Mouse (Mus musculus) heart, embryonic 14.5 days (tissue): ENCODE measurements around the gene Tecpr1. TPM values are rescaled to one million over a fixed set of nuclear protein-coding genes. Genes with fewer than 3 reads are reported as not detected.

Experiments
- ATAC-seq: fragments of 200-750 bp; cut with Nextera tagmentation; 2 replicates; pipeline ENCODE4 v1.8.0; 2017; ENCODE audit warnings: low read depth, moderate TSS enrichment; ENCODE audit not compliant: insufficient number of reproducible peaks, insufficient read depth, low FRiP score
- H3K27ac ChIP-seq, 2 experiments: fragments of 200-500 bp in 1 of 2; fragments of 300-500 bp in 1 of 2; sonication (generic) in 1 of 2; replicated peaks in 1 of 2; 2 replicates each; pipeline ENCODE4 v1.5.1; 2012 to 2014; ENCODE audit warnings: low read depth in 2 of 2, low read length in 2 of 2, control low read depth in 1 of 2, mild to moderate bottlenecking in 1 of 2, mixed read lengths in 1 of 2; ENCODE audit not compliant: control insufficient read depth in 1 of 2, insufficient read depth in 1 of 2
- H3K27me3 ChIP-seq: fragments of 300-500 bp; sonication (generic); 2 replicates; pipeline ENCODE4 v1.6.1; 2014; ENCODE audit warnings: mild to moderate bottlenecking, low read length, control low read depth; ENCODE audit not compliant: control insufficient read depth, insufficient read depth
- H3K36me3 ChIP-seq: fragments of 300-500 bp; sonication (generic); 2 replicates; pipeline ENCODE4 v1.6.1; 2014; ENCODE audit warnings: mild to moderate bottlenecking, control low read depth, low read length, mixed read lengths; ENCODE audit not compliant: control insufficient read depth, insufficient read depth
- H3K4me1 ChIP-seq, 2 experiments: fragments of 200-500 bp in 1 of 2; fragments of 300-500 bp in 1 of 2; sonication (generic) in 1 of 2; 2 replicates each; pipeline ENCODE4 v1.6.1; 2012 to 2014; ENCODE audit warnings: low read length in 2 of 2, control low read depth in 1 of 2, mixed read lengths in 1 of 2; ENCODE audit not compliant: control insufficient read depth in 2 of 2, insufficient read depth in 2 of 2
- H3K4me2 ChIP-seq: fragments of 300-500 bp; sonication (generic); 2 replicates; pipeline ENCODE4 v1.6.1; 2014; ENCODE audit warnings: mild to moderate bottlenecking, low read length
- H3K4me3 ChIP-seq, 2 experiments: fragments of 200-500 bp in 1 of 2; fragments of 300-500 bp in 1 of 2; sonication (generic) in 1 of 2; 2 replicates each; pipeline ENCODE4 v1.5.1; 2012 to 2014; ENCODE audit warnings: low read length in 2 of 2, mild to moderate bottlenecking in 2 of 2, control low read depth in 1 of 2, low read depth in 1 of 2, moderate library complexity in 1 of 2; ENCODE audit not compliant: control insufficient read depth in 1 of 2, insufficient read depth in 1 of 2
- H3K9ac ChIP-seq: fragments of 300-500 bp; sonication (generic); 2 replicates; pipeline ENCODE4 v1.6.1; 2014; ENCODE audit warnings: mild to moderate bottlenecking, low read length
- H3K9me3 ChIP-seq: fragments of 300-500 bp; sonication (generic); 2 replicates; pipeline ENCODE4 v1.6.1; 2016; ENCODE audit warnings: low read length, control low read depth; ENCODE audit not compliant: control insufficient read depth
- WGBS: fragments of 180-500 bp; shearing (Covaris S2); extraction: QIAGEN DNeasy Blood & Tissue Kit; methylation state at CpG from one replicate; pipeline ENCODE4 v1.1.7; 2014; 5-methylcytosine and 5-hydroxymethylcytosine counted together
- polyA plus RNA-seq: library from polyadenylated mRNA; unstranded; fragments of >200 nt; fragmentation: Nextera tagmentation; extraction: Ambion mirVana; gene quantifications from 2 replicates; pipeline ENCODE4 v1.2.1, GENCODE M21; 2014

The Tecpr1 gene
- 12.6 and 14.4 TPM in 2 replicates for polyA plus RNA-seq

GRCm38 (mm10) chr5:144223503-144223862 lies at the start of gene Tecpr1:
Gene Tecpr1, minus strand, starts transcription at chr5:144223615.
- Histone ChIP-seq H3K9me3 (peaks cover 3% of the 10 kb centered on the region; the same call in 1 of the 2 replicates), H3K4me1 (peaks cover 3 to 10% of the 10 kb centered on the region in 2 experiments; a peak in 3 of 4 replicates), H3K4me3 (peak within 1 kb of the TSS; percentile 69 to 84), H3K9ac (peak within 1 kb of the TSS; percentile 81), H3K4me2 (peak within 1 kb of the TSS; percentile 80), H3K27ac (peak within 1 kb of the TSS; percentile 61 to 83), H3K36me3 (no peaks in the 10 kb centered on the region), H3K27me3 (no peaks in the 10 kb centered on the region)
- peak; percentile 91 for ATAC-seq
- WGBS: under 1% methylated on average over 36 of the region's 37 CpGs

DNA sequence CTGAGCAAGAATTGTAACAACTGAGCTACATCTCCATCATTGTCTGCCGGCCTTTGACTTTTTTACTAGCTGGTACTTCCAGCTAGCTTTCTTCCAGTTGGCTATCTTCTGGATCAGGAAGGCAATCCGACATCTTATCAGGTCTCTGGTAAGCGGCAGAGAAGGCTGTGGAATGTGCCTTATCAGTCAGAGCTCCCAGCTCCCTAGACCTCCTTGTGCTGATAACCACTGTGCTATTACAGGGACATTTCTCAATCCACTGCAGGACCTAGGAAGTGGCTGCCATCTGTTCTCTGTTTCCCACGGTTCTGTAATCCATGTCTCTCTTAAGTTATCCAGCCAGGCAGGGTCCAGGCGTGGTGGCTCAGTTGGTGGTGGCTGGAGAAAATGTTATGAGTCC lies 48.4 kb upstream of the Tecpr1 start:
- H3K27me3 ChIP-seq: no peaks in the 10 kb centered on the region
- H3K9me3 ChIP-seq: no peaks in the 10 kb centered on the region
- H3K9ac ChIP-seq: no peak overlapping the region
- H3K27ac ChIP-seq: peak overlapping the region; percentile 47 to 62; a peak in 3 of 4 replicates
- H3K4me3 ChIP-seq: no peak overlapping the region
- WGBS: 7% methylated on average over 5 of the region's 5 CpGs
- peaks cover 23 to 42% of the 10 kb centered on the region in 2 experiments for H3K4me1 ChIP-seq
- no peak for ATAC-seq
- 0 out of 2 replicates have a peak overlapping the region, but pooled peaks have one; percentile 1 for H3K4me2 ChIP-seq
- peaks cover 28% of the 10 kb centered on the region for H3K36me3 ChIP-seq

GRCm38 (mm10) chr5:144271118-144271517 lies 47.7 kb upstream of the Tecpr1 start:
- Histone ChIP-seq H3K27ac (peak overlapping the region; percentile 47 to 62; a peak in 3 of 4 replicates), H3K9me3 (no peaks in the 10 kb centered on the region), H3K4me3 (no peak overlapping the region), H3K9ac (no peak overlapping the region), H3K36me3 (peaks cover 33% of the 10 kb centered on the region), H3K4me2 (no peak overlapping the region), H3K4me1 (peaks cover 27 to 48% of the 10 kb centered on the region in 2 experiments), H3K27me3 (no peaks in the 10 kb centered on the region)
- ATAC-seq: no peak
- WGBS: 38% methylated on average over 3 of the region's 3 CpGs

DNA sequence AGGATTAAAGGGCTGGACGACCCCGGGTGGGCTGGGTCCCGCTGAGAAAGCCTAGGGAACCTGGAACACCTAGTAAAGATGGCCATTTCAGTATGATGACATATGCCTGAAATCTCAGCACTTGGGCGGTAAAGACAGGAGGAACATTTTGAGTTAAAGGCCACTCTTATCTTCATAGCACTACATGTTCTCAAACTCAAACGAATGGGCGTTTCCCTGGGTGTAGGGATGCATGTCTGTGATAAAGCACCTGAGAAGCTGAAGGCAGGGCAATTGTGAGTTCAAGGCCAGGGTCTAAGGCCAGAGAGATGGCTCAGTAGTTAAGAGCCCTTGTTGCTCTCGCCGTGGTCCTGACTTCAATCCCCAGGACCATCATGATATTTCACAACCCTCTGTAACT lies 47.0 kb upstream of the Tecpr1 start:
- 84% methylated on average over 8 of the region's 8 CpGs for WGBS
- no peaks in the 10 kb centered on the region for H3K9me3 ChIP-seq
- no peak overlapping the region for H3K9ac ChIP-seq
- no peak overlapping the region for H3K27ac ChIP-seq
- no peak overlapping the region for H3K4me2 ChIP-seq
- no peaks in the 10 kb centered on the region for H3K27me3 ChIP-seq
- peaks cover 39% of the 10 kb centered on the region for H3K36me3 ChIP-seq
- no peak for ATAC-seq
- peaks cover 27 to 48% of the 10 kb centered on the region in 2 experiments for H3K4me1 ChIP-seq
- no peak overlapping the region for H3K4me3 ChIP-seq

DNA sequence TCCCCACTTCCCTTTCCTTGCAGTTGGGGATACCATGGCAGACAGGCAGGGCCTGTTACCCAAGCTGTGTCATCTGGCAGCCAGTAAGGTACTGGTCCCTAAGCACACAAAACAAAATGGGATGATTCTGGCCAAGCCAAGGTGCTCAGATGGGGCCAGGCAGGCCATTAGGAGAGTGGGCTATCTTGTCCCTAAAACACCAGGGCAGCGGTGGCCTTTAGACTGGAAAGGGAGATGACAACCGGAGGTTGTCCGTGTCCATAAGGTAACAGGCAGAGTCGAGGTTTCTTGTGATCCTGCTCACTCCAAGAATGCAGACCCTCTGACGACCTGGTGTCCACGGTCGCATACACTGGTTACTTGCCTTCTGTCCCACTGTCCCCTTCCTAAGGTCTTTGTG lies 46.5 kb upstream of the Tecpr1 start:
- Histone ChIP-seq H3K4me2 (no peak overlapping the region), H3K9ac (no peak overlapping the region), H3K4me1 (peaks cover 27 to 45% of the 10 kb centered on the region in 2 experiments), H3K27me3 (no peaks in the 10 kb centered on the region), H3K4me3 (no peak overlapping the region), H3K27ac (no peak overlapping the region), H3K36me3 (peaks cover 43% of the 10 kb centered on the region), H3K9me3 (no peaks in the 10 kb centered on the region)
- 90% methylated on average over 7 of the region's 7 CpGs for WGBS
- ATAC-seq: no peak

DNA sequence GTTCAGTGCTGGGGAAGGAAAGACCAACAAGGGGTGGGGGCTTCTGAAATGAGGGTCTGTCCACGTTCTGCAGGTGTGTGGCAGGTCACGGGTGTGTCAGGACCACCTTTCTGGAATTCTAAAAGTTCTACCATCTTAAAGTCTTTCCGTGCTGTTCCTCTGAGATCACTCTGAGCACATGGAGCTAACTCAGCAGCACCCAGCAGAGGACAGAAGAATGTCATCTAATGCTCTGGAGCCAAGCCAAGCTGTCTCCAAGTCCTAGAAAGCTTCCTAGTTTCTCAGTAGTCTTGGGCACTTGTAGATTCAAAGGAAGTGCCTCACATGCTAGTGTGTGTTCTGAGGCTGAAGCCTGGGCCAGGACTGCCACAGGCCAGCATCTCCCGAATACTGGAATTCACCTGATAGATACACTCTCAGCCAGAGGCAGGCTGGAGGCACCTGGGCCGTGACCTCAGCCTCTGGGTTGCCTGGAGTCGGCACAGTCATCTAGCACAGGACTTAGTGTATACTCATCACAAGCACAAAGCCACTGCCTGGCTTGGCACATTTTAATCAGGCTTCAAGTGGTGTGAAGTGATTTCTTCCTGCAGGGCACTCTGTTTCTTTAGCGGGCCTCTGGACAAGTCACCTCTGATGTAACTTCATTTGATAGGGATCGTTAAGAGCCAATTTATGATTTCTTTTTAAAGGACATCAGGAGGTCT lies 44.3 kb upstream of the Tecpr1 start:
- H3K27me3 ChIP-seq: no peaks in the 10 kb centered on the region
- WGBS: 36% methylated on average over 8 of the region's 8 CpGs
- 0 out of 2 replicates have a peak overlapping the region, but pooled peaks have one; percentile 11 for H3K4me2 ChIP-seq
- H3K9ac ChIP-seq: peak overlapping the region; percentile 31; the same call in 1 of the 2 replicates
- peak overlapping the region; percentile 47 to 74 for H3K27ac ChIP-seq
- no peaks in the 10 kb centered on the region for H3K9me3 ChIP-seq
- H3K4me1 ChIP-seq: peaks cover 33 to 53% of the 10 kb centered on the region in 2 experiments
- peak; percentile 63 for ATAC-seq
- H3K4me3 ChIP-seq: no peak overlapping the region
- peaks cover 58% of the 10 kb centered on the region for H3K36me3 ChIP-seq

DNA sequence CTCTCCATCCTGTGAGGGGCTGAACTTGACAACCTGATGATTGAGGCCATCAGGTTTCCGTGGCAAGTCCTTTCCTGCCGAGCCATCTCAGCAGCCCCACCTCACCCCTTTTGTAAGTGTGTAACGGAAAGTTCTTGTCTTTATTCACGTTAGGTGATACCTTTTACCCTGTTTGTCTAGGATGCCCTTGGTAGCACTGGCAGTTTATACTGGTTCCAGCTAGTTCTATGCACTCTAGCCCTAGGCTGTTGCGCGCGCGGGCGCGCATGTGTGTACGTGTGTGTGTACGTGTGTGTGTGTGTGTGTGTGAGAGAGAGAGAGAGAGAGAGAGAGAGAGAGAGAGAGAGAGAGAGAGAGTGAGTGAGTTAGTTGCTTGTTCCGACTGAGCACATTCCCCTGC lies 40.1 kb upstream of the Tecpr1 start:
- Histone ChIP-seq H3K36me3 (peaks cover 73% of the 10 kb centered on the region), H3K9ac (peak overlapping the region; percentile 32; the same call in 1 of the 2 replicates), H3K27ac (no peak overlapping the region), H3K4me3 (no peak overlapping the region), H3K4me2 (no peak overlapping the region), H3K9me3 (no peaks in the 10 kb centered on the region), H3K27me3 (no peaks in the 10 kb centered on the region), H3K4me1 (peaks cover 46 to 72% of the 10 kb centered on the region in 2 experiments)
- 64% methylated on average over 13 of the region's 13 CpGs for WGBS
- no peak for ATAC-seq
